Mouse (Mus musculus): ENCODE data around the gene Slc25a12. TPM values are rescaled to one million over a fixed set of nuclear protein-coding genes. Genes with fewer than 3 reads are reported as not detected.

Slc25a12 gene
- total RNA-seq, 2 experiments from 2014 or later = 163 to 173 TPM

- DNase-seq (ENCODE audit: low spot score in 2 of 2) = no peak
- intact Hi-C loops (cut with DNase I) = no loop called here
Measured at GRCm38 (mm10) chr2:71316116-71316789, 51.3 kb downstream of the Slc25a12 start.

GRCm38 (mm10) chr2:71315022-71315421 is 52.5 kb downstream of the Slc25a12 start:
- DNase-seq (ENCODE audit: low spot score in 2 of 2) = no peak
- intact Hi-C loops (cut with DNase I) = no loop called here

- intact Hi-C loops (cut with DNase I) = no loop called here
- no peak for DNase-seq (ENCODE audit: low spot score in 2 of 2)
Measured at GRCm38 (mm10) chr2:71314080-71314479, 53.5 kb downstream of the Slc25a12 start.

GRCm38 (mm10) chr2:71312067-71312466 is 55.5 kb downstream of the Slc25a12 start:
- no peak for DNase-seq (ENCODE audit: low spot score in 2 of 2)
- intact Hi-C loops (cut with DNase I) = no loop called here

- no peak for DNase-seq (ENCODE audit: low spot score in 2 of 2)
- intact Hi-C loops (cut with DNase I) = no loop called here
Measured at GRCm38 (mm10) chr2:71309726-71310125, 57.8 kb downstream of the Slc25a12 start.

- DNase-seq (ENCODE audit: low spot score in 2 of 2) = no peak
- intact Hi-C loops (cut with DNase I) = no loop called here
Measured at GRCm38 (mm10) chr2:71306357-71306756, 61.2 kb downstream of the Slc25a12 start.

GRCm38 (mm10) chr2:71304821-71305220 is 62.7 kb downstream of the Slc25a12 start:
- intact Hi-C loops (cut with DNase I) = no loop called here
- DNase-seq (ENCODE audit: low spot score in 2 of 2) = no peak

- intact Hi-C loops (cut with DNase I) = no loop called here
- DNase-seq (ENCODE audit: low spot score in 2 of 2) = no peak
Measured at GRCm38 (mm10) chr2:71303221-71303620, 64.3 kb downstream of the Slc25a12 start.

- DNase-seq (ENCODE audit: low spot score in 2 of 2) = peak in 1 of 2 experiments; percentile 16
- intact Hi-C loops (cut with DNase I) = no loop called here
Measured at GRCm38 (mm10) chr2:71302156-71302663, 65.3 kb downstream of the Slc25a12 start.

- no peak for DNase-seq (ENCODE audit: low spot score in 2 of 2)
- intact Hi-C loops (cut with DNase I) = no loop called here
Measured at GRCm38 (mm10) chr2:71298729-71299128, 68.8 kb downstream of the Slc25a12 start.

GRCm38 (mm10) chr2:71297501-71297900 is 70.0 kb downstream of the Slc25a12 start:
- intact Hi-C loops (cut with DNase I) = no loop called here
- DNase-seq (ENCODE audit: low spot score in 2 of 2) = peak in 1 of 2 experiments; percentile 39

- intact Hi-C loops (cut with DNase I) = no loop called here
- DNase-seq (ENCODE audit: low spot score in 2 of 2) = no peak
Measured at GRCm38 (mm10) chr2:71295844-71296243, 71.7 kb downstream of the Slc25a12 start.

- DNase-seq (ENCODE audit: low spot score in 2 of 2) = no peak
- intact Hi-C loops (cut with DNase I) = no loop called here
Measured at GRCm38 (mm10) chr2:71294489-71294888, 73.1 kb downstream of the Slc25a12 start.

GRCm38 (mm10) chr2:71293983-71294382 is 73.6 kb downstream of the Slc25a12 start:
- intact Hi-C loops (cut with DNase I) = no loop called here
- DNase-seq (ENCODE audit: low spot score in 2 of 2) = no peak

- DNase-seq (ENCODE audit: low spot score in 2 of 2) = no peak
- intact Hi-C loops (cut with DNase I) = no loop called here
Measured at GRCm38 (mm10) chr2:71291566-71291965, 76.0 kb downstream of the Slc25a12 start.

- DNase-seq (ENCODE audit: low spot score in 2 of 2) = peak; percentile 44 to 45
- intact Hi-C loops (cut with DNase I) = no loop called here
Measured at GRCm38 (mm10) chr2:71290107-71290775, 77.3 kb downstream of the Slc25a12 start.

- intact Hi-C loops (cut with DNase I) = no loop called here
- DNase-seq (ENCODE audit: low spot score in 2 of 2) = no peak
Measured at GRCm38 (mm10) chr2:71281981-71282380, 85.6 kb downstream of the Slc25a12 start.

GRCm38 (mm10) chr2:71278791-71279775 is 88.5 kb downstream of the Slc25a12 start:
- intact Hi-C loops (cut with DNase I) = no loop called here

GRCm38 (mm10) chr2:71275734-71276133 is 91.8 kb downstream of the Slc25a12 start:
- no peak for DNase-seq (ENCODE audit: low spot score in 2 of 2)
- intact Hi-C loops (cut with DNase I) = no loop called here

More at GRCm38 (mm10) chr2:71278791-71279775, 88.5 kb downstream of the Slc25a12 start:
- peak; percentile 45 to 61 for DNase-seq (ENCODE audit: low spot score in 2 of 2)
